Mouse (Mus musculus): ENCODE data around the gene Wdr1. TPM values are rescaled to one million over a fixed set of nuclear protein-coding genes. Genes with fewer than 3 reads are reported as not detected.

Gene Wdr1
- polyA plus RNA-seq, 1 experiment from 2014 or later = 222 TPM

GRCm38 (mm10) chr5:38509568-38509967 lies 53.5 kb downstream of the Wdr1 start:
- no peak overlapping the region for H3K27ac ChIP-seq
- 83% methylated on average over 4 of the region's 4 CpGs for WGBS
- no peak overlapping the region for H3K4me3 ChIP-seq
- H3K27me3 ChIP-seq = no peaks in the 10 kb centered on the region
- no peaks in the 10 kb centered on the region for H3K9me3 ChIP-seq
- no peak for ATAC-seq (ENCODE audit: insufficient number of reproducible peaks, low FRiP score, low TSS enrichment, low read depth)
- H3K4me1 ChIP-seq = peaks cover 5% of the 10 kb centered on the region
- H3K9ac ChIP-seq = no peak overlapping the region
- no peaks in the 10 kb centered on the region for H3K36me3 ChIP-seq
- H3K4me2 ChIP-seq = no peak overlapping the region

- H3K27ac ChIP-seq = 0 out of 2 replicates have a peak overlapping the region, but pooled peaks have one; percentile 17
- WGBS = 64% methylated on average over 3 of the region's 3 CpGs
Measured at GRCm38 (mm10) chr5:38505435-38505765, 57.6 kb downstream of the Wdr1 start.

GRCm38 (mm10) chr5:38504747-38505434 lies 58.1 kb downstream of the Wdr1 start:
- H3K9me3 ChIP-seq = no peaks in the 10 kb centered on the region
- no peak overlapping the region for H3K9ac ChIP-seq
- ATAC-seq (ENCODE audit: insufficient number of reproducible peaks, low FRiP score, low TSS enrichment, low read depth) = no peak
- WGBS = 46% methylated on average over 6 of the region's 6 CpGs
- no peak overlapping the region for H3K4me3 ChIP-seq
- H3K36me3 ChIP-seq = no peaks in the 10 kb centered on the region
- H3K27ac ChIP-seq = 0 out of 2 replicates have a peak overlapping the region, but pooled peaks have one; percentile 17
- H3K4me1 ChIP-seq = peaks cover 5% of the 10 kb centered on the region
- no peak overlapping the region for H3K4me2 ChIP-seq
- no peaks in the 10 kb centered on the region for H3K27me3 ChIP-seq

More at GRCm38 (mm10) chr5:38505435-38505765, 57.6 kb downstream of the Wdr1 start:
- Histone ChIP-seq H3K4me2 (no peak overlapping the region), H3K36me3 (no peaks in the 10 kb centered on the region), H3K9me3 (no peaks in the 10 kb centered on the region), H3K9ac (no peak overlapping the region), H3K4me3 (no peak overlapping the region), H3K4me1 (peaks cover 5% of the 10 kb centered on the region), H3K27me3 (no peaks in the 10 kb centered on the region)
- no peak for ATAC-seq (ENCODE audit: insufficient number of reproducible peaks, low FRiP score, low TSS enrichment, low read depth)

GRCm38 (mm10) chr5:38504116-38504515 lies 58.9 kb downstream of the Wdr1 start:
- Histone ChIP-seq H3K4me2 (no peak overlapping the region), H3K36me3 (no peaks in the 10 kb centered on the region), H3K9me3 (no peaks in the 10 kb centered on the region), H3K4me3 (no peak overlapping the region), H3K9ac (no peak overlapping the region), H3K27me3 (no peaks in the 10 kb centered on the region), H3K27ac (no peak overlapping the region), H3K4me1 (peaks cover 5% of the 10 kb centered on the region)
- no peak for ATAC-seq (ENCODE audit: insufficient number of reproducible peaks, low FRiP score, low TSS enrichment, low read depth)
- WGBS = 78% methylated on average over 1 of the region's 1 CpGs

- no peak within 1 kb of the TSS for H3K4me2 ChIP-seq
- no peaks in the 10 kb centered on the region for H3K27me3 ChIP-seq
- H3K27ac ChIP-seq = no peak within 1 kb of the TSS
- no peaks in the 10 kb centered on the region for H3K9me3 ChIP-seq
- no peaks in the 10 kb centered on the region for H3K36me3 ChIP-seq
- peaks cover 5% of the 10 kb centered on the region for H3K4me1 ChIP-seq
- H3K9ac ChIP-seq = no peak within 1 kb of the TSS
- no peak for ATAC-seq (ENCODE audit: insufficient number of reproducible peaks, low FRiP score, low TSS enrichment, low read depth)
- WGBS = 83% methylated on average over 4 of the region's 4 CpGs
- H3K4me3 ChIP-seq = no peak within 1 kb of the TSS
Measured at GRCm38 (mm10) chr5:38502992-38503391, 60.0 kb downstream of the Wdr1 start, which contains the start of gene Slc2a9. TSS of gene Slc2a9 (minus strand) at chr5:38503143.

GRCm38 (mm10) chr5:38500043-38500442 lies 63.0 kb downstream of the Wdr1 start:
- Histone ChIP-seq H3K4me3 (no peak overlapping the region), H3K9ac (no peak overlapping the region), H3K4me2 (no peak overlapping the region), H3K27ac (no peak overlapping the region), H3K4me1 (no peaks in the 10 kb centered on the region), H3K36me3 (no peaks in the 10 kb centered on the region), H3K27me3 (no peaks in the 10 kb centered on the region), H3K9me3 (no peaks in the 10 kb centered on the region)
- no peak for ATAC-seq (ENCODE audit: insufficient number of reproducible peaks, low FRiP score, low TSS enrichment, low read depth)
- 90% methylated on average over 8 of the region's 8 CpGs for WGBS

GRCm38 (mm10) chr5:38499316-38499811 lies 63.7 kb downstream of the Wdr1 start:
- no peak overlapping the region for H3K27ac ChIP-seq
- H3K9ac ChIP-seq = no peak overlapping the region
- 65% methylated on average over 7 of the region's 7 CpGs for WGBS
- no peaks in the 10 kb centered on the region for H3K4me1 ChIP-seq
- no peak overlapping the region for H3K4me2 ChIP-seq
- no peak for ATAC-seq (ENCODE audit: insufficient number of reproducible peaks, low FRiP score, low TSS enrichment, low read depth)
- no peaks in the 10 kb centered on the region for H3K9me3 ChIP-seq
- no peaks in the 10 kb centered on the region for H3K36me3 ChIP-seq
- no peak overlapping the region for H3K4me3 ChIP-seq
- no peaks in the 10 kb centered on the region for H3K27me3 ChIP-seq

- ATAC-seq (ENCODE audit: insufficient number of reproducible peaks, low FRiP score, low TSS enrichment, low read depth) = no peak
- 65% methylated on average over 5 of the region's 5 CpGs for WGBS
- H3K4me1 ChIP-seq = no peaks in the 10 kb centered on the region
- H3K9me3 ChIP-seq = no peaks in the 10 kb centered on the region
- H3K27ac ChIP-seq = no peak overlapping the region
- no peak overlapping the region for H3K4me2 ChIP-seq
- H3K27me3 ChIP-seq = no peaks in the 10 kb centered on the region
- H3K36me3 ChIP-seq = no peaks in the 10 kb centered on the region
- no peak overlapping the region for H3K4me3 ChIP-seq
- H3K9ac ChIP-seq = no peak overlapping the region
Measured at GRCm38 (mm10) chr5:38498479-38498878, 64.5 kb downstream of the Wdr1 start.

- no peak overlapping the region for H3K27ac ChIP-seq
- no peak for ATAC-seq (ENCODE audit: insufficient number of reproducible peaks, low FRiP score, low TSS enrichment, low read depth)
- no peaks in the 10 kb centered on the region for H3K27me3 ChIP-seq
- H3K4me1 ChIP-seq = no peaks in the 10 kb centered on the region
- H3K9ac ChIP-seq = no peak overlapping the region
- no peak overlapping the region for H3K4me3 ChIP-seq
- WGBS = 79% methylated on average over 8 of the region's 8 CpGs
- H3K36me3 ChIP-seq = no peaks in the 10 kb centered on the region
- H3K9me3 ChIP-seq = no peaks in the 10 kb centered on the region
- H3K4me2 ChIP-seq = no peak overlapping the region
Measured at GRCm38 (mm10) chr5:38496491-38497057, 66.4 kb downstream of the Wdr1 start.

GRCm38 (mm10) chr5:38493890-38494289 lies 69.1 kb downstream of the Wdr1 start:
- 87% methylated on average over 6 of the region's 6 CpGs for WGBS
- H3K4me3 ChIP-seq = no peak overlapping the region
- no peak for ATAC-seq (ENCODE audit: insufficient number of reproducible peaks, low FRiP score, low TSS enrichment, low read depth)

GRCm38 (mm10) chr5:38491763-38492162 lies 71.3 kb downstream of the Wdr1 start:
- Histone ChIP-seq H3K36me3 (no peaks in the 10 kb centered on the region), H3K4me3 (no peak overlapping the region), H3K9ac (no peak overlapping the region), H3K9me3 (no peaks in the 10 kb centered on the region), H3K4me1 (no peaks in the 10 kb centered on the region), H3K4me2 (no peak overlapping the region), H3K27me3 (no peaks in the 10 kb centered on the region), H3K27ac (no peak overlapping the region)
- no peak for ATAC-seq (ENCODE audit: insufficient number of reproducible peaks, low FRiP score, low TSS enrichment, low read depth)
- WGBS = 74% methylated on average over 8 of the region's 8 CpGs

More at GRCm38 (mm10) chr5:38493890-38494289, 69.1 kb downstream of the Wdr1 start:
- Histone ChIP-seq H3K27me3 (no peaks in the 10 kb centered on the region), H3K27ac (no peak overlapping the region), H3K9me3 (no peaks in the 10 kb centered on the region), H3K9ac (no peak overlapping the region), H3K4me2 (no peak overlapping the region), H3K4me1 (no peaks in the 10 kb centered on the region), H3K36me3 (no peaks in the 10 kb centered on the region)

GRCm38 (mm10) chr5:38489739-38490138 lies 73.3 kb downstream of the Wdr1 start:
- whole genome bisulfite sequencing = 90% methylated on average over 4 of the region's 4 CpGs

More at GRCm38 (mm10) chr5:38489739-38490138, 73.3 kb downstream of the Wdr1 start:
- Histone ChIP-seq H3K27me3 (no peaks in the 10 kb centered on the region), H3K27ac (no peak overlapping the region), H3K4me3 (no peak overlapping the region), H3K36me3 (no peaks in the 10 kb centered on the region), H3K4me2 (no peak overlapping the region), H3K9me3 (no peaks in the 10 kb centered on the region), H3K9ac (no peak overlapping the region), H3K4me1 (no peaks in the 10 kb centered on the region)
- no peak for ATAC-seq (ENCODE audit: insufficient number of reproducible peaks, low FRiP score, low TSS enrichment, low read depth)
